Mouse (Mus musculus) spleen, adult 12 weeks (tissue): ENCODE results near the gene Gm13306.
"Not testable (repeated sequence)": the region's sequence is repeated elsewhere in the genome, so short reads cannot be mapped to it uniquely, and the experiment has no call there.

Source experiments
- DNase-seq: peaks from one replicate; pipeline ENCODE4 v3.0.0; 2022; ENCODE audit warnings: low spot score

Gm13306 gene

DNA sequence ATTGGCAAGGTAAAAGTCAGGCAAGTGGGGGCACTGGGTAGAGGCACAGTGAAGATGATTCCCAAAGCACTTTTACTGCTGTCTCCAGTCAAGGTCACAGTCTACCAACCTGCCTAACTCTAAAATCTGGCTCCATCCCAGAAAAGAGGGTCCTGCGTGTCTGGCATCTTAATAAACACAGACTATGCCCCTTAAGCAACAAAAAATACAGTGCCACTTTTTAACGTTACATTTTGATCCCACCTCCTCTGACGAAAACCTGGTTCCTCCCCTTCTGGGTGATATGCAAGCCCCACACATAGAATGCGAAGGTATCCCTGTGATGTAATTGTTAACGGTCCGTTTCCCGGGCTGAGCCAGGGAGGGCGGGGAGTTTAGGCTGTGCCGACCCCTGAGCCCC, at the start of gene Gm13306:
Gm13306 (plus strand) TSS at position 301 of the 400 bp plus-strand sequence.
- not testable (repeated sequence) for DNase-seq

DNA sequence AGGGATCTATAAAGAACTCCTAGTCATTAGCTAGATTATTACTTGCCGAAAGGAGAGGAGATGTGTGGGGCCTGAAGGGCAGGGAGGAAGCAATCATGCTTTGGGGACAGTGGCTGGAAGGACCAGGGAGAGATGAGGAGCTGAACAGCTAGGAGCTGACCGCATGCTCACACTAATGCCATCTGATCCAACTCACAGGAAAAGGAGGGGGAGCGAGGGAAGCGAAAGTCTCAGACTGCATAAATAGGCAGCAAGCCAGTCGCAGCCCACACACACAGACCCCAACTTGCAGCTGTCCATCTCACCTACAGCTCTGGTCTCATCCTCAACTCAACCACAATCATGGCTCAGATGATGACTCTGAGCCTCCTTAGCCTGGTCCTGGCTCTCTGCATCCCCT, 38.7 kb upstream of the Gm13306 start, which contains the start of gene Gm13304:
Gm13304 (plus strand) TSS at position 301 of the 400 bp plus-strand sequence.
- not testable (repeated sequence) for DNase-seq

- not testable (repeated sequence) for DNase-seq
These were observed 15.3 kb downstream of the Gm13306 start, which contains the start of gene Gm13305 for GRCm38 (mm10) chr4:42168503-42168902. TSS of gene Gm13305 (minus strand) at chr4:42168603.

DNA sequence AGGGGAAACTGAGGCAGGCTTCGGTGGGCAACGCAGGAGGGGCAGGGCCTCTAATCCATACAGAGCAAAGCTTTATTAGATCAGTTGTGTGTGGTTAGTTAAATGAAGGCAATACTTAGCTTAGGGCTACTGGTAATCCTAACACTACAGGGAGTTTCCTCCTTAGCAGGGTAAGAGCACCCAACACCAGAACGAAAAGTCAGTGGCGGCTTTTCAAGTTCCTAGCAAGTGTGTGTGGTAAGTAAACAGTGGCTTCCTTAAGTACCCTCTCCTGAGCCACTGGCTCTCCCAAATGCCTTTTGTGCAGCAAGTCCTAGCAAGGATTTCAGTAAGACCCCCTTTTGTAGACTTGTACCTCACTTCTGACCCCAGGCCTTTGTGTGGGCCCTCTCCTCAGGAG, 25.0 kb downstream of the Gm13306 start:
- DNase-seq, result not testable (repeated sequence)

GRCm38 (mm10) chr4:42183234-42184197, 30.3 kb downstream of the Gm13306 start:
- DNase-seq, result not testable (repeated sequence)

DNA sequence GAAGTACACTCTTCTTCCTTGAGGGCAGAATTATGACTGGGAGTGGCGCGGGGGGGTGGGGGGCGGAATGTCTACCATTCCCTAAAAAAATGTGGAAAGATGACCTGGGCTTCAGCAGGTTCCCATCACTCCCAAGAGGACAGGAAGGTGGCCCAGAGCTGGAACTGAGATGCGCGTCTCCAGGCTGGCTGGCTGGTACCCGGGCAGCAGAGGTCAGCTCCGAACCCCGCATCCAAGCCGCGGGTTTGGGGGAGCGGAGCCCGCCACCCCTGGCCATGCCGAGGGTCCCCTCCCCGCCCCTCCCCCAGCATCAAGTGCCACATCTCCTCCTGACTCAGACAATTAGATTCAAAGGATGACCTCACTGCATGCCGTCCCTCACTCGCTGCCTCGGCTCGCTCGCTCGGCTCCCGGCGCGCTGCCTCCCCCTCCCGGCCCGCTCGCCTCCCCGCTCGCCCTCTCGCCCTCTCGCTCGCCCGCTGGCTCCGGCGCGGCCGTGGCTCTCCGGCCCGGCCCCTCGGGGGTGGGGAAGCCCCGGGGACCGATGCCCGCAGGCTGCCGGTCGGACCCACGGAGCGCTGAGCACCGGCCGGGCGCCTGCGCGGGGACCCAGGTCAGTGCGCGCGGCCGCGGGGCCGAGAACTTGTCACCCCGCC, 31.2 kb downstream of the Gm13306 start:
- not testable (repeated sequence) for DNase-seq

- not testable (repeated sequence) for DNase-seq
These were observed 31.7 kb downstream of the Gm13306 start for GRCm38 (mm10) chr4:42184980-42185372.
